Mouse (Mus musculus) MEL (cell line): Measurements from ENCODE around the gene Epb41l1.

Experiments
- POLR2A ChIP-seq, 2 experiments: IDR thresholded peaks; 2 replicates each; pipeline ENCODE4 v1.6.1; 2011 to 2012; ENCODE audit warnings: low read length in 2 of 2, mild to moderate bottlenecking in 2 of 2, control low read depth in 1 of 2, improper control_type of control experiment in 1 of 2, low read depth in 1 of 2, moderate library complexity in 1 of 2; ENCODE audit not compliant: control insufficient read depth in 1 of 2, insufficient read depth in 1 of 2, poor library complexity in 1 of 2
- TAL1 ChIP-seq: IDR thresholded peaks from 2 replicates; pipeline ENCODE4 v1.6.1; 2012; ENCODE audit warnings: mild to moderate bottlenecking, inconsistent platforms, low read length, moderate library complexity, mixed read lengths
- ZNF384 ChIP-seq: IDR thresholded peaks from 2 replicates; pipeline ENCODE4 v1.6.1; 2012; ENCODE audit warnings: low read depth, mild to moderate bottlenecking, inconsistent platforms, low read length, improper control_type of control experiment

DNA sequence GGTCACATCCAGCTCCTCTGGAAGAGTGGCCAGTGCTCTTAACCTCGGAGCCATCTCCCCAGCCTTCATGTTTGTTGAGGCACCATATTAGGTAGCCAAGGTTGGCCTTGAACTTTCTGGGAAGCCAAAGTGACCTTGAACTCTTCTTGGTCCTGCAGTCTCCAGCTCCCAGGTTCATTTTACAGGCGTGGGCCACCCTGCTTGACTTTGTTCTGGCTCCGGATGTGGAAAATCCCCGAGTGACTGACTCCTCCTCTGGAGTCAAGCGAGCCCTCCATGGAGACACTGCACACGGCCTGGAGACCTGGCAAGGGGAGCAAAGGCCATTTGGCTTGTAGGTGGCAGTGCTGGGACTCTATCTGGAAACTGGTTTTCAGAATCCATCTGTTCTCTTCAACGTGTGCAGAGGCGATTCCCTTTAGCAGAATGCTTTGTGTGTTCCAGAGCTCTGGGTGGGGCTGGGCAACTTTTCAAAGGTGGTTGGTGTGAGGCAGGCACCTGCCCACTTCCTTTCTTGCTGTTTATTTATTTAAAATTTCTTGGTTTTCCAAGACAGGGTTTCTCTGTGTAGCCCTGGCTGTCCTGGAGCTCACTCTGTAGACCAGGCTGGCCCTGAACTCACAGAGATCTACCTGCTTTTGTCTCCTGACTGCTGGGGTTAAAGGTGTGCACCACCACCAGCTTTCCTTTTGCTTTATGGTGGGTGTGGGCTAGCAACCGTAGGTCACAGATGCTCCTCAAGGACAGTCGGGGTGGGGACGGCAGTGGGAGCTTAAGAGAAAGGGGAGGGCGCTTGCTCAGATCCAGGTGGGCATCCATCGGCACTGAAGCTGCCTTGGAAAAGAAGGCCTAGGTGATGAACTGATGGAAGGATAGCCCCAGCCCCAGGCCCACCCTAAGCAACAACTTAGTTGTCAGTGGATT lies 30.8 kb downstream of the Epb41l1 start:
- TF ChIP-seq TAL1 (no peak), ZNF384 (no peak), POLR2A (IDR thresholded peaks at IDR 0.05; ENCODE audit: control insufficient read depth in 1 of 2, insufficient read depth in 1 of 2, low read depth in 1 of 2, low read length in 2 of 2, poor library complexity in 1 of 2) (no peak)
